Mouse (Mus musculus) MEL (cell line): ENCODE data around the gene Slc39a2. TPM values are rescaled to one million over a fixed set of nuclear protein-coding genes. Genes with fewer than 3 reads are reported as not detected.
"Not testable (repeated sequence)": the region's sequence is repeated elsewhere in the genome, so short reads cannot be mapped to it uniquely, and the experiment has no call there.

ENCODE experiments used
- DNase-seq: peaks from one replicate; pipeline ENCODE4 v3.0.0; 2011; ENCODE audit warnings: low read depth, low spot score
- H3K27ac ChIP-seq: 2 replicates; pipeline ENCODE4 v1.5.1; 2012; ENCODE audit warnings: low read depth, mild to moderate bottlenecking, control low read depth, low read length, moderate library complexity; ENCODE audit not compliant: control insufficient read depth
- H3K27me3 ChIP-seq, 2 experiments: fragments of 150-350 bp in 1 of 2; sonication (generic) in 1 of 2; 2 replicates each; pipeline ENCODE4 v1.6.1; 2012; ENCODE audit warnings: low read length in 2 of 2, mild to moderate bottlenecking in 2 of 2, improper control_type of control experiment in 1 of 2, moderate library complexity in 1 of 2; ENCODE audit not compliant: insufficient read depth in 2 of 2, control insufficient read depth in 1 of 2
- H3K36me3 ChIP-seq, 2 experiments: 2 replicates each; pipeline ENCODE4 v1.6.1; 2012 to 2014; ENCODE audit warnings: low read length in 2 of 2, improper control_type of control experiment in 1 of 2, inconsistent platforms in 1 of 2, mild to moderate bottlenecking in 1 of 2; ENCODE audit not compliant: insufficient read depth in 2 of 2, control insufficient read depth in 1 of 2
- H3K4me1 ChIP-seq, 2 experiments: fragments of 150-350 bp in 1 of 2; sonication (generic) in 1 of 2; 2 replicates each; pipeline ENCODE4 v1.6.1; 2012; ENCODE audit warnings: low read length in 2 of 2, improper control_type of control experiment in 1 of 2, mild to moderate bottlenecking in 1 of 2; ENCODE audit not compliant: insufficient read depth in 2 of 2, control insufficient read depth in 1 of 2
- H3K4me3 ChIP-seq, 2 experiments: fragments of 150-350 bp in 1 of 2; sonication (generic) in 1 of 2; 2 replicates each; pipeline ENCODE4 v1.5.1; 2012; ENCODE audit warnings: low read depth in 2 of 2, low read length in 2 of 2, mild to moderate bottlenecking in 2 of 2, moderate library complexity in 2 of 2, control low read depth in 1 of 2, improper control_type of control experiment in 1 of 2; ENCODE audit not compliant: control insufficient read depth in 1 of 2, insufficient read depth in 1 of 2
- H3K79me2 ChIP-seq: 2 replicates; pipeline ENCODE4 v1.6.1; 2012; ENCODE audit warnings: mild to moderate bottlenecking, low read length, moderate library complexity; ENCODE audit not compliant: control insufficient read depth, poor library complexity, insufficient read depth
- H3K9ac ChIP-seq: 2 replicates; pipeline ENCODE4 v1.6.1; 2012; ENCODE audit warnings: low read depth, mild to moderate bottlenecking, control low read depth, low read length, moderate library complexity; ENCODE audit not compliant: control insufficient read depth, poor library complexity, severe bottlenecking
- H3K9me3 ChIP-seq: fragments of 150-350 bp; sonication (generic); replicated peaks from 2 replicates; pipeline ENCODE4 v1.6.1; 2012; ENCODE audit warnings: mild to moderate bottlenecking, low read length, improper control_type of control experiment, moderate library complexity; ENCODE audit not compliant: insufficient read depth
- BHLHE40 ChIP-seq: IDR thresholded peaks from 2 replicates; pipeline ENCODE4 v1.6.1; 2012; ENCODE audit warnings: low read depth, mild to moderate bottlenecking, inconsistent platforms, low read length, improper control_type of control experiment, borderline replicate concordance
- CTCF ChIP-seq, 3 experiments: IDR thresholded peaks in 2 of 3; conservative IDR thresholded peaks in 1 of 3; 2 replicates each; pipeline ENCODE4 v1.5.1; 2011 to 2012; ENCODE audit warnings: low read length in 3 of 3, low read depth in 2 of 3, mild to moderate bottlenecking in 2 of 3, improper control_type of control experiment in 1 of 3, inconsistent platforms in 1 of 3, mixed read lengths in 1 of 3, moderate library complexity in 1 of 3; ENCODE audit not compliant: control insufficient read depth in 1 of 3, insufficient read depth in 1 of 3, poor library complexity in 1 of 3, severe bottlenecking in 1 of 3
- ETS1 ChIP-seq: IDR thresholded peaks from 2 replicates; pipeline ENCODE4 v1.6.1; 2012; ENCODE audit warnings: low read depth, mild to moderate bottlenecking, inconsistent platforms, low read length, improper control_type of control experiment, moderate library complexity
- JUND ChIP-seq: IDR thresholded peaks from 2 replicates; pipeline ENCODE4 v1.6.1; 2011; ENCODE audit warnings: low read depth, mild to moderate bottlenecking, improper control_type of control experiment, low read length
- MAFK ChIP-seq: IDR thresholded peaks from 2 replicates; pipeline ENCODE4 v1.6.1; 2011; ENCODE audit warnings: low read depth, mild to moderate bottlenecking, low read length, improper control_type of control experiment, borderline replicate concordance
- MEF2A ChIP-seq: IDR thresholded peaks from 2 replicates; pipeline ENCODE4 v1.6.1; 2014; ENCODE audit warnings: low read depth, mild to moderate bottlenecking, inconsistent platforms, low read length, improper control_type of control experiment; ENCODE audit not compliant: poor library complexity, insufficient replicate concordance, severe bottlenecking; ENCODE audit errors: extremely low read depth
- MYB ChIP-seq: IDR thresholded peaks from 2 replicates; pipeline ENCODE4 v1.6.1; 2011; ENCODE audit warnings: mild to moderate bottlenecking, low read depth, low read length, improper control_type of control experiment
- NELFE ChIP-seq: IDR thresholded peaks from 2 replicates; pipeline ENCODE4 v1.6.1; 2011; ENCODE audit warnings: low read depth, low read length, improper control_type of control experiment
- POLR2AphosphoS2 ChIP-seq: IDR thresholded peaks from 2 replicates; pipeline ENCODE4 v1.6.1; 2011; ENCODE audit warnings: low read length, improper control_type of control experiment
- RAD21 ChIP-seq: IDR thresholded peaks from 2 replicates; pipeline ENCODE4 v1.6.1; 2011; ENCODE audit warnings: mild to moderate bottlenecking, low read depth, low read length, improper control_type of control experiment
- SIN3A ChIP-seq: IDR thresholded peaks from 2 replicates; pipeline ENCODE4 v1.6.1; 2012; ENCODE audit warnings: low read length, improper control_type of control experiment, inconsistent platforms
- SMC3 ChIP-seq: IDR thresholded peaks from 2 replicates; pipeline ENCODE4 v1.6.1; 2011; ENCODE audit warnings: low read depth, low read length, improper control_type of control experiment
- TCF12 ChIP-seq: IDR thresholded peaks from 2 replicates; pipeline ENCODE4 v1.6.1; 2014; ENCODE audit warnings: low read depth, mild to moderate bottlenecking, inconsistent platforms, low read length, improper control_type of control experiment, moderate library complexity
- UBTF ChIP-seq: IDR thresholded peaks from 2 replicates; pipeline ENCODE4 v1.6.1; 2012; ENCODE audit warnings: low read depth, mild to moderate bottlenecking, inconsistent platforms, low read length, improper control_type of control experiment, moderate library complexity, borderline replicate concordance; ENCODE audit not compliant: insufficient read depth
- USF2 ChIP-seq, 2 experiments: IDR thresholded peaks; 2 replicates each; pipeline ENCODE4 v1.6.1; 2011 to 2012; ENCODE audit warnings: improper control_type of control experiment in 2 of 2, low read length in 2 of 2, borderline replicate concordance in 1 of 2, inconsistent platforms in 1 of 2, low read depth in 1 of 2, mild to moderate bottlenecking in 1 of 2; ENCODE audit not compliant: insufficient read depth in 1 of 2
- ZC3H11A ChIP-seq: IDR thresholded peaks from 2 replicates; pipeline ENCODE4 v1.6.1; 2012; ENCODE audit warnings: low read depth, mild to moderate bottlenecking, inconsistent platforms, low read length, improper control_type of control experiment
- polyA plus RNA-seq, 2 experiments: library from polyadenylated mRNA; stranded (reverse) in 1 of 2; unstranded in 1 of 2; fragments of >175 nt in 1 of 2; fragments of >200 nt in 1 of 2; gene quantifications; 2 replicates each; pipeline versions ENCODE4 v1.2.1 to v1.2.4; 2012; ENCODE audit warnings: low replicate concordance in 2 of 2, low read depth in 1 of 2; ENCODE audit not compliant: insufficient read length in 2 of 2, insufficient read depth in 1 of 2, missing spikeins in 1 of 2
- total RNA-seq: library from RNA; depleted of rRNA; stranded (reverse); fragments of 300-350 nt; gene quantifications from 2 replicates; pipeline ENCODE4 v1.2.3, GENCODE M21; 2012

The Slc39a2 gene
- total and polyA plus RNA-seq, 3 experiments, result 0.07 TPM; not detected in 2

DNA sequence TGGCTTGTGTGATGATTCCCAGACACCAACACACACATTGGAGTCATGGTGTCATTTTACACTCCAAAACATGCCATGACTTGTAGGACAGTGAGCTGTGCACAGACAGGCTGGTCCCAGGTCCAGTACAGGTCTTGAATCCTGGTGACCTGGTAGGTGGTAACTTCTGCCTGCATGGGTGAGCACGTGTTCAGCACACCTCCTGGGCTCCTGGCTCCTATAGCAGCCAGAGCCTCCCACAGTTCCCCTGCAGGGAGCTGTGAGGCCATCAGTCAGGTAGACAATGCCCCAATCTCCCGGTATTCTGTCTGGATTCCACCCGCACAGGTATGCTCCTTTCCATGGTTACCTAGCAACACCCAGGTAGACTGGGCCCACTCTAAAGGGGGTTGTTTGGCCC is 46.1 kb upstream of the Slc39a2 start:
- Histone ChIP-seq H3K27me3 (no peaks in the 10 kb centered on the region), H3K4me3 (no peak overlapping the region), H3K36me3 (no peaks in the 10 kb centered on the region), H3K9ac (no peak overlapping the region), H3K9me3 (no peaks in the 10 kb centered on the region), H3K27ac (no peak overlapping the region), H3K4me1 (no peaks in the 10 kb centered on the region), H3K79me2 (no peaks in the 10 kb centered on the region)
- TF ChIP-seq UBTF (no peak), ZC3H11A (no peak), MEF2A (no peak), ETS1 (no peak), NELFE (no peak), SIN3A (no peak), USF2 (IDR thresholded peaks at IDR 0.05; ENCODE audit: borderline replicate concordance in 1 of 2, insufficient read depth in 1 of 2, low read depth in 1 of 2, low read length in 2 of 2) (no peak), BHLHE40 (no peak), MAFK (no peak), POLR2AphosphoS2 (no peak)
- no peak for DNase-seq

DNA sequence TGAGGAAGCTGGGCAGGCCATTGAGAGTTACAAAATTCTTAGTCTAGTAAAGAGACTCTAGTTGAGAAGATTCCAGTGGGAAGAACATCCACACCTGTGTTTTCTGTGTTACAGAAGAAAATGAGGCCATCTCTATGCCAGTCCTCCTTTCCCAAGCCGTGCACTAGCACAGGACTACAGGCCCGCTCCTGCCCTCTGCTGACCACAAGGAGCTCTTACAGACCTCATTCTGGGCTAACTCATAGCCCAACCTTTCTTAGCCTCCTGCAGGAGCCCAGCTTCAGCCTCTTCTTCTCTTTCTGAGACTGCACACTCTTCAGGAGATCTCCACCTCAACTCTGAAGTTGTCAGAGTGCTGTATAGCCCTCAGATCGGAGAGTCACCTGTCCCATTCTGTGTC is 41.7 kb upstream of the Slc39a2 start:
- H3K4me1 ChIP-seq, H3K27me3 ChIP-seq, H3K79me2 ChIP-seq, H3K9me3 ChIP-seq, H3K4me3 ChIP-seq, DNase-seq, H3K27ac ChIP-seq, H3K9ac ChIP-seq, H3K36me3 ChIP-seq: not testable (repeated sequence)

DNA sequence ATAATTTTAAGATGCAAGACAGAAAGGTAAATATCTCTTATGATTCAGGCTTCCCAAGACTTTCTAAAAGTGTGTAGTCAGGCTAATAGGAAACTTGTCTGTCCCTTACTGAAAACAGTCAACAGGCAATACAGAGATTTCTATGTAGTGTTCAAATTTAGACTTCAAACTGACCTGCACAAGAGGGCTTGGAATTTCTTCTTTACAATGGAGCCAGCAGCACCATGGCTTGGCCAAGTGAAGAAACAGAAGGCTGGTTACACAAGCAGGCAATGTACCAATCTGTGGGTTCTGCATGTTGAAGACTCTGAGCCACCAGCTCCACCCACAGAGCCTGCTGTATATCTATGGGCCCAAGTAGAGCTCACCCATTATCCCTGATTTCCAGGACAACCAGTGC is 39.3 kb upstream of the Slc39a2 start, which contains the start of gene Ear6:
Ear6 (plus strand) TSS at position 301 of the 400 bp plus-strand sequence.
- no peaks in the 10 kb centered on the region for H3K79me2 ChIP-seq
- no peak within 1 kb of the TSS for H3K9ac ChIP-seq
- DNase-seq, result no peak
- H3K36me3 ChIP-seq, result no peaks in the 10 kb centered on the region
- H3K27me3 ChIP-seq, result no peaks in the 10 kb centered on the region; a peak in 2 of 4 replicates
- H3K9me3 ChIP-seq, result no peaks in the 10 kb centered on the region
- no peak within 1 kb of the TSS for H3K4me3 ChIP-seq
- TF ChIP-seq CTCF (IDR thresholded peaks at IDR 0.05 in 2 of 3, conservative IDR thresholded peaks at IDR 0.05 in 1 of 3; ENCODE audit: control insufficient read depth in 1 of 3, insufficient read depth in 1 of 3, low read depth in 2 of 3, low read length in 3 of 3, poor library complexity in 1 of 3, severe bottlenecking in 1 of 3), result no peak
- TF ChIP-seq JUND, result no peak
- no peak for TF ChIP-seq NELFE
- no peak for TF ChIP-seq RAD21
- no peak for TF ChIP-seq TCF12
- no peak for TF ChIP-seq MYB
- no peak for TF ChIP-seq SMC3
- H3K27ac ChIP-seq, result no peak within 1 kb of the TSS
- no peaks in the 10 kb centered on the region for H3K4me1 ChIP-seq

DNA sequence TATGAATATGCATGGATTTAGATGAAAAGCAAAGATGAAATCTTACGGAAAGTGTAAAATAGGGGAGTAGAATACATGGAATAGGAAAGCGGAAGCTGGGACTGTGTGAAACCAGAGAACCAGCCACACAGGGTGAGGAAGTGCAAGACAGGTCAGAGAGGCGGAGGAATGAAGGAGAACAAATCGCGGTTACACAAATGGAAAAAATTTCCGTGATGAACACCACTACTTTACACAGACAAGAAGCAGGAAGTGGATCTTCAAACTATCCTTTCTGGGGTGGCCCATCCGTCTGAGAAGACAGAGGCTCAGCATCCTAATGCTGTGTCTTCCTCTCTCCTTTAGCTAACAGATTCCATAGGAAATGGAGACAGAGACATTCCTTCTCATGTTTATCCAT is 37.4 kb upstream of the Slc39a2 start:
- not testable (repeated sequence) for H3K9me3 ChIP-seq, H3K36me3 ChIP-seq, H3K9ac ChIP-seq, H3K4me1 ChIP-seq, H3K4me3 ChIP-seq, DNase-seq, H3K79me2 ChIP-seq, H3K27ac ChIP-seq, H3K27me3 ChIP-seq
